Mouse (Mus musculus) heart, adult 2 months (tissue): ENCODE data around the gene Irf1. TPM values are rescaled to one million over a fixed set of nuclear protein-coding genes. Genes with fewer than 3 reads are reported as not detected.

Experiments used
- DNase-seq, 2 experiments: peaks; one replicate each; pipeline ENCODE4 v3.0.0; 2021
- H3K27ac ChIP-seq: fragments of 200-600 bp; 2 replicates; pipeline ENCODE4 v1.8.1; 2022
- H3K27me3 ChIP-seq: fragments of 200-500 bp; 2 replicates; pipeline ENCODE4 v1.6.1; 2012; ENCODE audit warnings: mild to moderate bottlenecking, low read length, inconsistent platforms, mixed read lengths; ENCODE audit not compliant: control insufficient read depth, insufficient read depth
- H3K36me3 ChIP-seq: fragments of 200-500 bp; 2 replicates; pipeline ENCODE4 v1.6.1; 2012; ENCODE audit warnings: low read length, inconsistent platforms; ENCODE audit not compliant: control insufficient read depth, insufficient read depth
- H3K4me1 ChIP-seq: fragments of 200-500 bp; 2 replicates; pipeline ENCODE4 v1.6.1; 2011; ENCODE audit warnings: low read length; ENCODE audit not compliant: control insufficient read depth, insufficient read depth
- H3K4me3 ChIP-seq: fragments of 200-600 bp; 2 replicates; pipeline ENCODE4 v1.8.1; 2022
- H3K79me2 ChIP-seq: fragments of 200-500 bp; replicated peaks from 2 replicates; pipeline ENCODE4 v1.6.1; 2012; ENCODE audit warnings: mild to moderate bottlenecking, inconsistent platforms, low read length, moderate library complexity, mixed read lengths; ENCODE audit not compliant: control insufficient read depth, insufficient read depth
- H3K9ac ChIP-seq: fragments of 200-500 bp; 2 replicates; pipeline ENCODE4 v1.6.1; 2012; ENCODE audit warnings: low read depth, mild to moderate bottlenecking, control low read depth, inconsistent platforms, low read length, mixed read lengths
- CTCF ChIP-seq: fragments of 200-600 bp; IDR thresholded peaks from 2 replicates; pipeline ENCODE4 v1.8.1; 2022; ENCODE audit warnings: antibody characterized with exemption, mild to moderate bottlenecking, moderate library complexity
- EP300 ChIP-seq: fragments of 200-500 bp; IDR thresholded peaks from 2 replicates; pipeline ENCODE4 v1.6.1; 2011; ENCODE audit warnings: low read depth, low read length, control low read depth; ENCODE audit not compliant: insufficient read depth
- POLR2A ChIP-seq: fragments of 200-500 bp; IDR thresholded peaks from 2 replicates; pipeline ENCODE4 v1.6.1; 2011; ENCODE audit warnings: mild to moderate bottlenecking, low read depth, low read length, control low read depth; ENCODE audit not compliant: insufficient read depth
- WGBS: fragments of 180-500 bp; shearing (Covaris S2); methylation state at CpG from one replicate; pipeline ENCODE4 v1.1.7; 2018; 5-methylcytosine and 5-hydroxymethylcytosine counted together
- intact Hi-C: fragments of 180-260 bp; cut with DNase I; formaldehyde crosslinking; loops from one replicate; pipeline ENCODE4 v1.15.1; 2025
- polyA plus RNA-seq: library from polyadenylated mRNA; depleted of rRNA; stranded (reverse); fragments of >200 nt; gene quantifications from 2 replicates; pipeline ENCODE4 v1.2.3, GENCODE M21; 2012
- total RNA-seq, 2 experiments: library from RNA; stranded (reverse); gene quantifications; 2 replicates each; pipeline ENCODE4 v1.2.3; 2021

Gene Irf1
- total and polyA plus RNA-seq, 3 experiments, result 15.2 to 20.5 (median 19.7) TPM

DNA sequence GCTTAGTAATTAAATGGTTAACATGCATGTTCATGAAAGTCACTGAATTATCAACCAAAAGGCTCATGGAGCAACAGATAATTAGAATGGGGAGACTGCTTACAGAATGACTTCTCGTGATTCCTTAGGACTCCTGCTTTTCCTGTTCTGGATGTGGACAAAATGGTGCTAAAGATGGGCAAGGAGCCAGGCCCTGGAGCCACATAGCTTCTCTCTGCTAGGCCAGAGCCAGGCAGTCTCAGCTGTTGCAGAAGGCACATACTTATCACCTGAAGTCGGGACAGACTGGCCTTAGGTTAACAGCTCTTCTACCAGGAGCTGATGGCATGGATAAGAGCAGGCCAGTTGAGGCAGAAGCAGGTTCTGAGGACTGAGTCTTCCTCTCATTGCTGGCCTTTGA, 40.9 kb downstream of the Irf1 start:
- Histone ChIP-seq H3K27me3 (no peaks in the 10 kb centered on the region), H3K4me1 (peaks cover 18% of the 10 kb centered on the region), H3K9ac (no peak overlapping the region), H3K27ac (no peak overlapping the region), H3K79me2 (no peaks in the 10 kb centered on the region), H3K36me3 (peaks cover 2% of the 10 kb centered on the region; the same call in 1 of the 2 replicates), H3K4me3 (no peak overlapping the region)
- 39% methylated on average over 2 of the region's 2 CpGs for WGBS
- no peak for DNase-seq
- intact Hi-C loops, result no loop called here
- TF ChIP-seq EP300 (no peak), POLR2A (no peak)

DNA sequence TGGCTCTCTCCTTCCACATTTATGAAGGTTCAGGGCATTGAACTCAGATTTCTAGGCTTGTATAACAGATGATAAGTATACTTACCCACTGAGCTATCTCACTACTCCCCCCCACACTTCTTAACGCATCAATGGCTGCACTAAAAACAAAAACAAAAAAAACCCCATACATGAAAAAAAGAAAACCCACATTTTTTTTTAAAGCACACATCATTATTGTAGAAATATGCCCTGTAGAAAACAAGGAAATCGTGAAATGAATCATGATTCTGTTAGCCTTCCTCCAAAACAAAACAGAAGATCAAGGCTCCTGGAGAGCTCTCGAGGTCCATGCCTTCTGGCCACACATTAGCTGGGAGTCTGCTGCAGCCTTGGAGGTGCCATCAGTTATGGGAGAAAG, 41.5 kb downstream of the Irf1 start:
- DNase-seq, result no peak
- Histone ChIP-seq H3K9ac (no peak overlapping the region), H3K27ac (no peak overlapping the region; the same call in 1 of the 2 replicates), H3K4me3 (no peak overlapping the region), H3K4me1 (peaks cover 15% of the 10 kb centered on the region), H3K79me2 (no peaks in the 10 kb centered on the region), H3K27me3 (no peaks in the 10 kb centered on the region), H3K36me3 (peaks cover 2% of the 10 kb centered on the region; the same call in 1 of the 2 replicates)
- WGBS, result 82% methylated on average over 3 of the region's 3 CpGs
- intact Hi-C loops, result no loop called here
- no peak for TF ChIP-seq CTCF
- TF ChIP-seq POLR2A, result no peak
- no peak for TF ChIP-seq EP300

DNA sequence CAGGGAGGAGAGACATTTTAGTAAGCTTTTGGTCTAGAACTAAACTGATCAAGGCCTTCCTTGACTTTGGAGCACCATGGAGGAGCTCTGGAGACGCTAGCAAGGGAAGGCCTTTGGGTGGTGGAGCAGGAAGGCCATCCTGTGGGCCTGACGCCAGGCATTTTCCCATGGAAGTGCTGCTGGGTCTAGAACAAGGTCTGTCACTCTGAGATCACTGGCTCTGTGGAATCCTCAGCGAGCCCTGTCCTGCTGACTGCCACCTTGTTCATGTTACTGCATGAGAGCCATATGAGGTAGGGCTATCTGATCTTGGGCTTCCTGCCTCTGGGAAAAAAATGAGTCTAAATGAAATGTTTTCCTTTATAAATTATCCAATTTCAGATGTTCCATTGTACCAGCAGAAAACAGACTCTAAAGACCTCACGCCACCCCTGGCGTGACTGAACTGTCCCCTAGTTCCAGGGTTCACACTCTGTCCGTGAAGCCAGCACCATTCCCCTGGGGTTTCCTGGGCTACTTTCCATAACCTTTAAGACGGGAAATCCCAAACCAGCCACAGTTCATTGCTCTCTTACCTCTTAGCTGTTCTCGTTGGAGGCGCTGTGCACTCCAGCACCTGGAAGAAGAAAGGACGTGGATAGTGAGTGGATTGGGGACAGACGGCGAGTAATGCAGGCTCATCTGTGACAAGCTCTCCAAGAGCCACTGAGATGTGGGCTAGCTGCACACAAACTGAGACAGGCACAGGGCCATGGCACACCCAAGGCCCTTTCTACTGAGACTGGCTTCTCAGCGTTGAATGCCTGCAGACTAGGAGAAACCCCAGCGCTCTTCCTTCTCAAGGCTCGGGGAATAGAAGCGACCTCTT, 43.4 kb downstream of the Irf1 start:
- TF ChIP-seq EP300 (peak; percentile 74; the same call in 1 of the 2 replicates), CTCF (peak; percentile 34), POLR2A (peak; percentile 32; the same call in 1 of the 2 replicates)
- 46% methylated on average over 16 of the region's 16 CpGs for WGBS
- Histone ChIP-seq H3K9ac (no peak overlapping the region), H3K27ac (peak overlapping the region; percentile 66), H3K27me3 (no peaks in the 10 kb centered on the region), H3K4me3 (no peak overlapping the region), H3K4me1 (peaks cover 17% of the 10 kb centered on the region), H3K79me2 (no peaks in the 10 kb centered on the region), H3K36me3 (peaks cover 2% of the 10 kb centered on the region; the same call in 1 of the 2 replicates)
- intact Hi-C loops, result loop anchor here (2.0 kb wide), 3 partner anchors 16 to 50 kb away; no protein-coding TSS in a partner anchor
- DNase-seq, result peak; percentile 68 to 79

DNA sequence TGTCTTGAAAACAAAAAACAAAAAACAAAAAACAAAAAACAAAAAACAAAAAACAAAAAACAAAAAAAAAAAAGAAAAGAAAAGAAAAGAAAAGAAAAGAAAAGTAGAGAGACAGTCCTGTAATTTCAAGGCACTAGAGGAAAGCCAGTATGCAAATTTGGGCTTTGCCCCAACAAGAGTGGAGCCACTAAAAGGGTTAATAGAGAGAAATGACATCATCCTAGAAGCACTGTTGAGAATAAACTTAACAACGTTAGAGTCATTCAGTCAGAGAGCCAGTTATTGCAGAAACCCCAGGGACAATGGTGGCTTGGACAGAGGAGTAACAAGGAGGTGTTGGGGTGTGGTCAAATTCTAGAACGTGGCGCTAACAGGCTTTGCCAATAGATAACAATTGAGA, 45.0 kb downstream of the Irf1 start:
- Histone ChIP-seq H3K27me3 (no peaks in the 10 kb centered on the region), H3K9ac (no peak overlapping the region), H3K4me3 (no peak overlapping the region), H3K36me3 (peaks cover 2% of the 10 kb centered on the region; the same call in 1 of the 2 replicates), H3K79me2 (no peaks in the 10 kb centered on the region), H3K4me1 (peaks cover 22% of the 10 kb centered on the region), H3K27ac (no peak overlapping the region)
- intact Hi-C loops, result no loop called here
- WGBS, result 36% methylated on average over 3 of the region's 3 CpGs
- TF ChIP-seq EP300 (no peak), POLR2A (no peak), CTCF (no peak)
- DNase-seq, result no peak

DNA sequence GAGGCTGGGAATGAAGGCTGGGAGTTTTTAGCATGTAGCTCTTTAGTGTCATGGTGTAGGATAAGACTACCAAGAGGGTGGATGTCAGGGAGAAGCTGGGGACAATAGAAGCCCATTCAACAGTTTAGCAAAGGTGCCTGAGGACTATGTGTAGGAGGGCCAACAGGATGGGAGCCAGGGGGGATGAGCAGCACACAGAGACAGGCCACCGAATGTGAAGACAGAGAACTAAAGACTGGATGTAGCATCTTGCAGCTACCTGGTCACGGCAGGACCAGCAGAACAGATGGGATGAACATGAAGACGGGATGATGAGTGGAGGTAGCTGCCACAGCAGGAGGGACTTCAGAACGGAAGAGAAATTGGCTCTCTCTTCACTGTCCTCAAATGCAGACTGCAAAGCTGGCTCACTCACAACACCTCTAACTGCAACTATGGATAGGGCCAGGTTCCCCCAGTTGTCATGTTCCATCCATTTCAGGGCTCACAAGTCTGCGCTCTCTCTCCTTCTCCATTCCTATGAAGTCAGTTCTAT, 47.1 kb downstream of the Irf1 start:
- H3K36me3 ChIP-seq, result peaks cover 2% of the 10 kb centered on the region; the same call in 1 of the 2 replicates
- 87% methylated on average over 5 of the region's 5 CpGs for WGBS
- no peak overlapping the region for H3K4me3 ChIP-seq
- H3K27ac ChIP-seq, result no peak overlapping the region
- H3K4me1 ChIP-seq, result peaks cover 21% of the 10 kb centered on the region
- H3K9ac ChIP-seq, result no peak overlapping the region
- DNase-seq, result no peak
- H3K79me2 ChIP-seq, result no peaks in the 10 kb centered on the region
- H3K27me3 ChIP-seq, result no peaks in the 10 kb centered on the region
- TF ChIP-seq CTCF (no peak), EP300 (no peak), POLR2A (no peak)
- intact Hi-C loops, result no loop called here

DNA sequence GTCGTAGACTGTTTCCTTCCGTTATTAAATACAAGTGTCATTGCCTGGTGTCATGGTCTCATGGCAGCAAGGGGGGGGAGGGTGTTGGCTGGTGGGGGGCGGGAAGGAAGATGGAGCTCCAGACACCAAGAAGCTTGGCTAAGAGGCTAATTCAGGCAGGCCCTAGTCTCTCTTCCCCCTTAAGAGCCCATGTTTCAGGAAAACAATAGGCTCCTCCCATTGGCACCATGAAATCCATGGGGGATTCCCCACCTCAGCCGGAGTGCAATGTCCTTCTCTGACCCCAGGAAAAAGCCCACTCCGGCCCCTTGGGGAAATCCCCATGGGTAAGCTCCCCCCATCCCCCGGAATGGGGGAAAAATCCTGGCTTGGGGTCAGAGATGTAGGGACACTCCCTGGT, 49.0 kb downstream of the Irf1 start:
- Histone ChIP-seq H3K4me3 (no peak overlapping the region), H3K9ac (no peak overlapping the region), H3K79me2 (no peaks in the 10 kb centered on the region), H3K4me1 (peaks cover 14% of the 10 kb centered on the region), H3K27ac (peak overlapping the region; percentile 83), H3K36me3 (no peaks in the 10 kb centered on the region), H3K27me3 (no peaks in the 10 kb centered on the region)
- intact Hi-C loops, result no loop called here
- WGBS, result 25% methylated on average over 6 of the region's 6 CpGs
- DNase-seq, result peak; percentile 59 to 65
- TF ChIP-seq CTCF, result no peak
- peak; percentile 34; the same call in 1 of the 2 replicates for TF ChIP-seq EP300
- 0 out of 2 replicates have a peak, but pooled peaks have one; percentile 11 for TF ChIP-seq POLR2A
